ENCODE assay signal across 10 mouse cellular contexts in genomic region chr9:37462764-37463163, GRCm38 (mm10). TPM values are rescaled to one million over a fixed set of nuclear protein-coding genes. Genes with fewer than 3 reads are reported as not detected.
A peak's percentile ranks its signal among the peaks of the same experiment; 100 is the strongest.
DNase-seq lines count a peak whose midpoint lies in the region; ATAC-seq and TF ChIP-seq lines count a peak whose summit lies in the region.
"Had no signal": no experiment of that assay in that cellular context is flagged by ENCODE, and none has a peak within 500 bp of the region (broad histone marks: within the 10 kb centered on the region; RNA-seq: fewer than 3 reads in every experiment).

No protein-coding gene starts in this region.

- H3K79me2 ChIP-seq in CH12.LX (replicated peaks; ENCODE audit: control insufficient read depth, extremely low read depth, insufficient read depth, poor library complexity, severe bottlenecking) = no peaks in the 10 kb centered on the region

- no peak overlapping the region for H3K4me3 ChIP-seq in intestine, embryonic 14.5 days (ENCODE audit: low read depth, low read length)
- no peak overlapping the region for H3K4me3 ChIP-seq in intestine, embryonic 16.5 days (ENCODE audit: low read length)
- no peak overlapping the region for H3K4me3 ChIP-seq in CH12.LX (replicated peaks in 1 of 3; ENCODE audit: low read depth in 2 of 3, low read length in 2 of 3, poor library complexity in 1 of 3)
- peak overlapping the region; percentile 13; the same call in 1 of the 2 replicates for H3K4me3 ChIP-seq in layer of hippocampus, adult 2 months
- H3K4me3 ChIP-seq in midbrain, postnatal 0 days (ENCODE audit: low read depth, low read length) = no peak overlapping the region
- H3K4me3 ChIP-seq: embryonic facial prominence, embryonic 13.5 days; liver, embryonic 15.5 days had no signal

- no peak for TF ChIP-seq EP300 in CH12.LX (IDR thresholded peaks at IDR 0.05; ENCODE audit: low read length)

- no peaks in the 10 kb centered on the region for H3K9me3 ChIP-seq in intestine, embryonic 14.5 days (ENCODE audit: control insufficient read depth, low read length)
- H3K9me3 ChIP-seq in intestine, embryonic 16.5 days (ENCODE audit: control insufficient read depth, low read length) = no peaks in the 10 kb centered on the region
- peaks cover 3% of the 10 kb centered on the region for H3K9me3 ChIP-seq in CH12.LX (replicated peaks; ENCODE audit: low read length)
- no peaks in the 10 kb centered on the region for H3K9me3 ChIP-seq in midbrain, postnatal 0 days (ENCODE audit: low read length)
- H3K9me3 ChIP-seq: embryonic facial prominence, embryonic 13.5 days; liver, embryonic 15.5 days had no signal

- 16% methylated on average over 7 of the region's 7 CpGs for WGBS in intestine, embryonic 14.5 days
- 13% methylated on average over 7 of the region's 7 CpGs for WGBS in intestine, embryonic 16.5 days
- WGBS in midbrain, postnatal 0 days = 13% methylated on average over 7 of the region's 7 CpGs

- no peak for ATAC-seq in intestine, embryonic 14.5 days (replicated peaks; ENCODE audit: low FRiP score, low TSS enrichment, low read depth)
- ATAC-seq in intestine, embryonic 16.5 days = no peak
- no peak for ATAC-seq in midbrain, postnatal 0 days (ENCODE audit: low FRiP score)

- DNase-seq in intestine, embryonic 14.5 days (ENCODE audit: low spot score) = peak; percentile 65
- peak; percentile 43 for DNase-seq in CH12.LX (ENCODE audit: extremely low read depth)
- peak; percentile 21 for DNase-seq in adrenal gland, postnatal 25 days
- DNase-seq in heart, adult 9 months (ENCODE audit: low spot score in 2 of 2) = peak; percentile 13 to 42
- peak; percentile 37 to 56 for DNase-seq in layer of hippocampus, adult 2 months (ENCODE audit: low spot score in 2 of 2)
- peak; percentile 82 for DNase-seq in midbrain, postnatal 0 days (ENCODE audit: low spot score)
- peak; percentile 46 for DNase-seq in thymus, postnatal 4 days

- peaks cover 7% of the 10 kb centered on the region for H3K4me1 ChIP-seq in intestine, embryonic 14.5 days (replicated peaks; ENCODE audit: control insufficient read depth, insufficient read depth, low read length)
- H3K4me1 ChIP-seq in intestine, embryonic 16.5 days (ENCODE audit: control insufficient read depth, insufficient read depth, low read length) = peaks cover 12% of the 10 kb centered on the region; the same call in 1 of the 2 replicates
- H3K4me1 ChIP-seq in CH12.LX (ENCODE audit: control insufficient read depth in 1 of 2, insufficient read depth in 2 of 2) = peaks cover 0 to 13% of the 10 kb centered on the region in 2 experiments; a peak in 3 of 4 replicates
- peaks cover 12% of the 10 kb centered on the region for H3K4me1 ChIP-seq in midbrain, postnatal 0 days (ENCODE audit: insufficient read depth, low read length)

- peak in 1 of 2 experiments; percentile 85; a peak in 3 of 4 replicates for TF ChIP-seq CTCF in CH12.LX (conservative IDR thresholded peaks at IDR 0.05 in 1 of 2, IDR thresholded peaks at IDR 0.05 in 1 of 2; ENCODE audit: low read depth in 2 of 2, low read length in 2 of 2)
- TF ChIP-seq CTCF in layer of hippocampus, adult 2 months (conservative IDR thresholded peaks at IDR 0.05) = peak; percentile 86
- peak; percentile 79 for TF ChIP-seq CTCF in midbrain, postnatal 0 days (IDR thresholded peaks at IDR 0.05)

- no peak for TF ChIP-seq POLR2A in CH12.LX (IDR thresholded peaks at IDR 0.05; ENCODE audit: low read depth, low read length)

- no peak overlapping the region for H3K9ac ChIP-seq in intestine, embryonic 14.5 days (ENCODE audit: low read length)
- H3K9ac ChIP-seq in intestine, embryonic 16.5 days (ENCODE audit: low read depth, low read length) = no peak overlapping the region
- H3K9ac ChIP-seq in CH12.LX (ENCODE audit: insufficient read depth, low read depth) = no peak overlapping the region
- H3K9ac ChIP-seq in midbrain, postnatal 0 days (replicated peaks; ENCODE audit: low read length, poor library complexity, severe bottlenecking) = no peak overlapping the region
- H3K9ac ChIP-seq: embryonic facial prominence, embryonic 13.5 days; liver, embryonic 15.5 days had no signal

- peaks cover 48% of the 10 kb centered on the region for H3K27me3 ChIP-seq in intestine, embryonic 14.5 days (replicated peaks; ENCODE audit: control insufficient read depth, insufficient read depth, low read length)
- peaks cover 40% of the 10 kb centered on the region for H3K27me3 ChIP-seq in intestine, embryonic 16.5 days (replicated peaks; ENCODE audit: control insufficient read depth, insufficient read depth, low read length)
- H3K27me3 ChIP-seq in CH12.LX (replicated peaks) = peaks cover 34% of the 10 kb centered on the region
- H3K27me3 ChIP-seq in midbrain, postnatal 0 days (ENCODE audit: insufficient read depth, low read length) = peaks cover 13% of the 10 kb centered on the region; the same call in 1 of the 2 replicates

- H3K4me2 ChIP-seq in intestine, embryonic 14.5 days (ENCODE audit: low read length) = no peak overlapping the region
- H3K4me2 ChIP-seq in intestine, embryonic 16.5 days (ENCODE audit: low read depth, low read length) = no peak overlapping the region
- H3K4me2 ChIP-seq in CH12.LX (ENCODE audit: insufficient read depth, low read depth, poor library complexity, severe bottlenecking) = no peak overlapping the region
- H3K4me2 ChIP-seq in midbrain, postnatal 0 days (ENCODE audit: low read depth, low read length, poor library complexity, severe bottlenecking) = 0 out of 2 replicates have a peak overlapping the region, but pooled peaks have one; percentile 9
- H3K4me2 ChIP-seq: embryonic facial prominence, embryonic 13.5 days; liver, embryonic 15.5 days had no signal

- in situ Hi-C loops in CH12.LX (cut with MboI; ENCODE audit: low pct_ligation_motif_present, low pct_unique_long_range_greater_than_20kb, low sequenced_read_pairs) = no loop called here

- peak; percentile 85 for TF ChIP-seq RAD21 in CH12.LX (IDR thresholded peaks at IDR 0.05; ENCODE audit: low read depth, low read length)

- no peak overlapping the region for H3K27ac ChIP-seq in intestine, embryonic 14.5 days (ENCODE audit: low read depth)
- no peak overlapping the region for H3K27ac ChIP-seq in intestine, embryonic 16.5 days (ENCODE audit: low read length)
- no peak overlapping the region for H3K27ac ChIP-seq in CH12.LX (ENCODE audit: insufficient read depth, low read depth)
- H3K27ac ChIP-seq in layer of hippocampus, adult 2 months = no peak overlapping the region
- no peak overlapping the region for H3K27ac ChIP-seq in midbrain, postnatal 0 days (ENCODE audit: low read depth, low read length)
- H3K27ac ChIP-seq: embryonic facial prominence, embryonic 13.5 days; liver, embryonic 15.5 days had no signal

- no peaks in the 10 kb centered on the region for H3K36me3 ChIP-seq in intestine, embryonic 14.5 days (ENCODE audit: control insufficient read depth, insufficient read depth, low read length)
- no peaks in the 10 kb centered on the region for H3K36me3 ChIP-seq in intestine, embryonic 16.5 days (ENCODE audit: control insufficient read depth, insufficient read depth, low read length)
- no peaks in the 10 kb centered on the region for H3K36me3 ChIP-seq in CH12.LX (replicated peaks in 1 of 2; ENCODE audit: control insufficient read depth in 1 of 2, insufficient read depth in 1 of 2, low read length in 1 of 2)
- H3K36me3 ChIP-seq in midbrain, postnatal 0 days (ENCODE audit: insufficient read depth, low read length) = no peaks in the 10 kb centered on the region
- H3K36me3 ChIP-seq: embryonic facial prominence, embryonic 13.5 days; liver, embryonic 15.5 days had no signal

- dilution Hi-C loops in CH12.LX (cut with MboI; ENCODE audit: extremely low pct_ligation_motif_present, extremely low pct_unique_long_range_greater_than_20kb, low sequenced_read_pairs) = no loop called here

TF ChIP-seq in CH12.LX, 34 proteins besides CTCF, POLR2A, EP300 and RAD21:
- TF ChIP-seq SMC3 (IDR thresholded peaks at IDR 0.05; ENCODE audit: low read depth, low read length) = peak; percentile 90
- TF ChIP-seq HCFC1 (IDR thresholded peaks at IDR 0.05; ENCODE audit: low read depth, low read length) = no peak
- TF ChIP-seq MAZ (IDR thresholded peaks at IDR 0.05; ENCODE audit: low read depth, low read length) = no peak
- peak; percentile 71 for TF ChIP-seq ZC3H11A (IDR thresholded peaks at IDR 0.05; ENCODE audit: low read depth, low read length)
- peak; percentile 60; the same call in 1 of the 2 replicates for TF ChIP-seq ZNF384 (IDR thresholded peaks at IDR 0.05; ENCODE audit: low read depth, low read length)

RNA-seq across cellular contexts. Expression of gene Msantd2, which starts 26.4 kb away (rescaled TPM):
- polyA plus RNA-seq in intestine, embryonic 14.5 days (2014; fragmentation: Nextera tagmentation; extraction: Ambion mirVana) = 28.7 and 29.5 TPM in 2 replicates
- polyA plus RNA-seq in intestine, embryonic 16.5 days (2015; fragmentation: Nextera tagmentation; extraction: Ambion mirVana) = 8.1 and 10.9 TPM in 2 replicates
- total RNA-seq in CH12.LX (2012; rRNA removed) (14.2 and 16.8 TPM in 2 replicates), CH12.LX (2014; rRNA removed) (13.8 and 15.5 TPM in 2 replicates)
- polyA plus RNA-seq in CH12.LX (2012; ENCODE audit: insufficient read length, low read depth) = 9.5 and 11.9 TPM in 2 replicates
- total RNA-seq in adrenal gland, postnatal 25 days (2021) = 26.8 and 28.7 TPM in 2 replicates
- 10 to 100 TPM; 20.5 to 25.6 TPM for total RNA-seq in layer of hippocampus, adult 2 months (2021)
- total RNA-seq in midbrain, postnatal 0 days (2014; rRNA removed) = 37.0 and 55.1 TPM in 2 replicates
- polyA plus RNA-seq in midbrain, postnatal 0 days (2015; fragmentation: Nextera tagmentation; extraction: Ambion mirVana) = 20.5 and 21.1 TPM in 2 replicates

RNA-seq across cellular contexts. Expression of gene Robo3, which starts 29.7 kb away (rescaled TPM):
- polyA plus RNA-seq in intestine, embryonic 14.5 days (2014; fragmentation: Nextera tagmentation; extraction: Ambion mirVana) = not detected in 2 replicates
- polyA plus RNA-seq in intestine, embryonic 16.5 days (2015; fragmentation: Nextera tagmentation; extraction: Ambion mirVana) = 0.07 TPM in 1 of 2 replicates, not detected in the other
- 0.76 TPM in 2 replicates for total RNA-seq in CH12.LX (2012; rRNA removed)
- total RNA-seq in CH12.LX (2014; rRNA removed) = 0.42 and 0.59 TPM in 2 replicates
- polyA plus RNA-seq in CH12.LX (2012; ENCODE audit: insufficient read length, low read depth) = 0.41 and 1.1 TPM in 2 replicates
- 0.70 and 1.8 TPM in 2 replicates for total RNA-seq in adrenal gland, postnatal 25 days (2021)
- 10 to 100 TPM; 14.8 to 19.0 TPM for total RNA-seq in layer of hippocampus, adult 2 months (2021)
- 2.8 and 2.9 TPM in 2 replicates for total RNA-seq in midbrain, postnatal 0 days (2014; rRNA removed)
- 0.88 and 1.0 TPM in 2 replicates for polyA plus RNA-seq in midbrain, postnatal 0 days (2015; fragmentation: Nextera tagmentation; extraction: Ambion mirVana)

Comparison
In these comparisons a context has a peak if more than half of its experiments do, and no peak if none do; other contexts are left out.
1. DNase-seq: peak in every context shown above with its lines; median percentile 82 in midbrain, postnatal 0 days; 65 in intestine, embryonic 14.5 days; 46 in layer of hippocampus, adult 2 months; 46 in thymus, postnatal 4 days; 43 in CH12.LX; 28 in heart, adult 9 months; 21 in adrenal gland, postnatal 25 days.